Mouse (Mus musculus) adrenal gland, postnatal 25 days (tissue): ENCODE data around the gene Esp38. TPM values are rescaled to one million over a fixed set of nuclear protein-coding genes. Genes with fewer than 3 reads are reported as not detected.
"Not testable (repeated sequence)": the region's sequence is repeated elsewhere in the genome, so short reads cannot be mapped to it uniquely, and the experiment has no call there.

Source experiments
- DNase-seq: peaks from one replicate; pipeline ENCODE4 v3.0.0; 2021; ENCODE audit warnings: mixed read lengths
- long read RNA-seq: library from polyadenylated mRNA; stranded (forward); transcript quantifications from one replicate; pipeline ENCODE4 v2.0.0, GENCODE M21; 2021
- total RNA-seq: library from RNA; stranded (reverse); gene quantifications from 2 replicates; pipeline ENCODE4 v1.2.3, GENCODE M21; 2021

Gene Esp38
- not detected in 2 replicates for total RNA-seq
- long read RNA-seq = 0 reads

- no peak for DNase-seq
Observed at GRCm38 (mm10) chr17:39950220-39950619, at the start of gene Esp38. TSS of gene Esp38 (plus strand) at chr17:39950520.

- not testable (repeated sequence) for DNase-seq
Observed at GRCm38 (mm10) chr17:39902928-39903545, 47.3 kb upstream of the Esp38 start.

Other genes starting within 250 kb of the Esp38 start
- not detected in 2 replicates for gene AC192777.2, start 144.9 kb downstream of the Esp38 start, total RNA-seq